Mouse (Mus musculus) spleen, embryonic (tissue): ENCODE measurements around the gene Ttll3.

Source experiments
- CTCF ChIA-PET: fragments of 350-600 bp; sonication (Branson Sonifier 250); formaldehyde crosslinking; loops from one replicate; lab custom pipeline; 2022; lab: Charles Lee

Gene Ttll3

GRCm38 (mm10) chr6:113451839-113452238 lies 62.8 kb downstream of the Ttll3 start:
- CTCF ChIA-PET = no interaction called here

GRCm38 (mm10) chr6:113455007-113455406 lies 65.9 kb downstream of the Ttll3 start:
- CTCF ChIA-PET = no interaction called here

- CTCF ChIA-PET = no interaction called here
Observed at GRCm38 (mm10) chr6:113457952-113458534, 69.0 kb downstream of the Ttll3 start, which contains the start of gene Il17re. Il17re (plus strand) TSS chr6:113458484.

- CTCF ChIA-PET = no interaction called here
Observed at GRCm38 (mm10) chr6:113458635-113459034, 69.6 kb downstream of the Ttll3 start.

- CTCF ChIA-PET = no interaction called here
Observed at GRCm38 (mm10) chr6:113464040-113464439, 75.0 kb downstream of the Ttll3 start.
